Mouse (Mus musculus) ES-Bruce4 (cell line): ENCODE data around the gene Clptm1. TPM values are rescaled to one million over a fixed set of nuclear protein-coding genes. Genes with fewer than 3 reads are reported as not detected.

Experiments used
- H3K27ac ChIP-seq: 2 replicates; pipeline ENCODE4 v1.5.1; 2012; ENCODE audit warnings: low read length, inconsistent platforms; ENCODE audit not compliant: insufficient read depth
- H3K27me3 ChIP-seq: 2 replicates; pipeline ENCODE4 v1.6.1; 2012; ENCODE audit warnings: mild to moderate bottlenecking, low read length, inconsistent platforms; ENCODE audit not compliant: control insufficient read depth, poor library complexity, insufficient read depth, severe bottlenecking
- H3K36me3 ChIP-seq: 2 replicates; pipeline ENCODE4 v1.6.1; 2012; ENCODE audit warnings: inconsistent platforms, mild to moderate bottlenecking, low read length, moderate library complexity; ENCODE audit not compliant: control insufficient read depth, poor library complexity, insufficient read depth, severe bottlenecking
- H3K4me1 ChIP-seq: one replicate; pipeline ENCODE4 v1.8.1; 2011; ENCODE audit warnings: low read length; ENCODE audit not compliant: control insufficient read depth, insufficient read depth
- H3K4me3 ChIP-seq: 2 replicates; pipeline ENCODE4 v1.5.1; 2011; ENCODE audit warnings: low read depth, mild to moderate bottlenecking, low read length
- H3K9ac ChIP-seq: 2 replicates; pipeline ENCODE4 v1.6.1; 2012; ENCODE audit warnings: low read depth, mild to moderate bottlenecking, inconsistent platforms; ENCODE audit not compliant: poor library complexity, severe bottlenecking
- H3K9me3 ChIP-seq: replicated peaks from 2 replicates; pipeline ENCODE4 v1.6.1; 2012; ENCODE audit warnings: mild to moderate bottlenecking, low read length, inconsistent platforms; ENCODE audit not compliant: control insufficient read depth, poor library complexity, insufficient read depth, severe bottlenecking
- CTCF ChIP-seq: IDR thresholded peaks from one replicate; pipeline ENCODE4 v1.8.1; 2011; ENCODE audit warnings: low read depth, low read length
- EP300 ChIP-seq: IDR thresholded peaks from 2 replicates; pipeline ENCODE4 v1.6.1; 2011; ENCODE audit warnings: low read depth, low read length; ENCODE audit not compliant: insufficient read depth
- POLR2A ChIP-seq: IDR thresholded peaks from one replicate; pipeline ENCODE4 v1.8.1; 2011; ENCODE audit warnings: low read length; ENCODE audit not compliant: insufficient read depth
- polyA plus RNA-seq: library from polyadenylated mRNA; stranded (reverse); fragments of >200 nt; gene quantifications from 2 replicates; pipeline ENCODE4 v1.2.4, GENCODE M21; 2011; ENCODE audit warnings: low read depth; ENCODE audit not compliant: missing spikeins, insufficient read depth, insufficient read length

Gene Clptm1
- polyA plus RNA-seq, 1 experiment = 52.7 TPM

- peaks cover 28% of the 10 kb centered on the region for H3K36me3 ChIP-seq
- peak; percentile 96 for TF ChIP-seq POLR2A
- TF ChIP-seq CTCF = no peak
- TF ChIP-seq EP300 = peak; percentile 89
- no peaks in the 10 kb centered on the region for H3K27me3 ChIP-seq
- peak within 1 kb of the TSS; percentile 96 for H3K4me3 ChIP-seq
- H3K27ac ChIP-seq = peak within 1 kb of the TSS; percentile 94
- no peaks in the 10 kb centered on the region for H3K9me3 ChIP-seq
- H3K4me1 ChIP-seq = peaks cover 7% of the 10 kb centered on the region
- H3K9ac ChIP-seq = peak within 1 kb of the TSS; percentile 79
Observed at GRCm38 (mm10) chr7:19698907-19699826, 34.3 kb upstream of the Clptm1 start, which contains the start of gene Apoe. Gene Apoe, minus strand, starts transcription at chr7:19699188.

GRCm38 (mm10) chr7:19697949-19698906 is 33.4 kb upstream of the Clptm1 start:
- Histone ChIP-seq H3K9ac (peak overlapping the region; percentile 79), H3K27me3 (no peaks in the 10 kb centered on the region), H3K4me3 (peak overlapping the region; percentile 96), H3K9me3 (no peaks in the 10 kb centered on the region), H3K27ac (peak overlapping the region; percentile 77), H3K36me3 (peaks cover 28% of the 10 kb centered on the region), H3K4me1 (peaks cover 7% of the 10 kb centered on the region)
- peak; percentile 17 for TF ChIP-seq CTCF
- no peak for TF ChIP-seq POLR2A
- TF ChIP-seq EP300 = 0 out of 2 replicates have a peak, but pooled peaks have one; percentile 16

- H3K9me3 ChIP-seq = no peaks in the 10 kb centered on the region
- peak overlapping the region; percentile 33 for H3K27ac ChIP-seq
- TF ChIP-seq CTCF (no peak), POLR2A (no peak), EP300 (no peak)
- H3K4me3 ChIP-seq = peak overlapping the region; percentile 96
- no peaks in the 10 kb centered on the region for H3K27me3 ChIP-seq
- peak overlapping the region; percentile 79 for H3K9ac ChIP-seq
- peaks cover 21% of the 10 kb centered on the region for H3K36me3 ChIP-seq
- peaks cover 6% of the 10 kb centered on the region for H3K4me1 ChIP-seq
Observed at GRCm38 (mm10) chr7:19696336-19696873, 31.6 kb upstream of the Clptm1 start.

- Histone ChIP-seq H3K4me1 (peaks cover 6% of the 10 kb centered on the region), H3K9me3 (no peaks in the 10 kb centered on the region), H3K9ac (peak overlapping the region; percentile 79; the same call in 1 of the 2 replicates), H3K4me3 (peak overlapping the region; percentile 96), H3K36me3 (peaks cover 21% of the 10 kb centered on the region), H3K27me3 (no peaks in the 10 kb centered on the region), H3K27ac (peak overlapping the region; percentile 33)
- TF ChIP-seq POLR2A = no peak
- TF ChIP-seq CTCF = peak; percentile 7
Observed at GRCm38 (mm10) chr7:19695881-19696280, 31.0 kb upstream of the Clptm1 start.

- Histone ChIP-seq H3K36me3 (peaks cover 21% of the 10 kb centered on the region), H3K4me3 (no peak overlapping the region), H3K27me3 (no peaks in the 10 kb centered on the region), H3K9ac (no peak overlapping the region), H3K4me1 (peaks cover 5% of the 10 kb centered on the region), H3K9me3 (no peaks in the 10 kb centered on the region), H3K27ac (peak overlapping the region; percentile 22)
- no peak for TF ChIP-seq CTCF
- no peak for TF ChIP-seq EP300
- no peak for TF ChIP-seq POLR2A
Observed at GRCm38 (mm10) chr7:19695213-19695594, 30.4 kb upstream of the Clptm1 start.
